Mouse (Mus musculus): ENCODE data around the gene Sdhaf2. TPM values are rescaled to one million over a fixed set of nuclear protein-coding genes. Genes with fewer than 3 reads are reported as not detected.

Sdhaf2 gene
- total RNA-seq (2012; rRNA removed) (61.2 and 68.5 TPM in 2 replicates), polyA plus RNA-seq (2012; ENCODE audit: insufficient read depth in 1 of 2, insufficient read length in 2 of 2, low read depth in 1 of 2, low replicate concordance in 2 of 2, missing spikeins in 1 of 2) (10 to 100 TPM in 1 of 2 experiments, not detected in 1; 74.6 TPM)

DNA sequence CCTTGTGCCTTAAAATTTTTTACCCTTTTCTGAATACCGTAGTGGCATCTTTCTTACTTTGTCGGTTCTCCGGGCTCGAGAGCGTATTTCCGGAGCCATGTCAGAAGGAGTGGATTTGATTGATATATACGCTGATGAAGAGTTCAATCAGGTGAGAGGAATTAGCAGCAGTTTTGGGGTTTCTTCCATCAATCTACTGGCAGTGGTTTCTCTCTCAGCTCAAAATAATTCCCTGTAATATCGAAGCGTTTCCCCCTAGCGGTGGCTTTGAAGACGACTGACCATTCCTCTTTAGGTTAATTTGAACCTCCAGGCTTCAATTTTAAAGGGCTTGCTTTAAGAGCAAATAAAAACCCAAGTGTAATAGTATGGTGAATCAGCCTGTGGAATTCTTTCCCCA lies at the start of gene Sdhaf2:
Gene Sdhaf2 (minus strand): TSS at position 233 of the 400 bp plus-strand sequence.
- Histone ChIP-seq H3K27me3 (ENCODE audit: control insufficient read depth in 1 of 2, insufficient read depth in 2 of 2, low read length in 2 of 2) (no peaks in the 10 kb centered on the region), H3K27ac (ENCODE audit: control insufficient read depth, low read depth, low read length) (peak within 1 kb of the TSS; percentile 94), H3K9ac (ENCODE audit: control insufficient read depth, low read depth, low read length, poor library complexity, severe bottlenecking) (peak within 1 kb of the TSS; percentile 99), H3K4me3 (ENCODE audit: control insufficient read depth in 1 of 2, insufficient read depth in 1 of 2, low read depth in 2 of 2, low read length in 2 of 2) (peak within 1 kb of the TSS; percentile 92 to 96), H3K36me3 (ENCODE audit: control insufficient read depth in 1 of 2, insufficient read depth in 2 of 2, low read length in 2 of 2) (peaks cover 24 to 41% of the 10 kb centered on the region in 2 experiments), H3K9me3 (replicated peaks; ENCODE audit: insufficient read depth, low read length) (no peaks in the 10 kb centered on the region), H3K79me2 (ENCODE audit: control insufficient read depth, insufficient read depth, low read length, poor library complexity) (peaks cover 56% of the 10 kb centered on the region), H3K4me1 (ENCODE audit: control insufficient read depth in 1 of 2, insufficient read depth in 2 of 2, low read length in 2 of 2) (peaks cover 17 to 23% of the 10 kb centered on the region in 2 experiments)
- peak; percentile 74 for DNase-seq (ENCODE audit: low read depth, low spot score)
- TF ChIP-seq CTCF (IDR thresholded peaks at IDR 0.05 in 2 of 3, conservative IDR thresholded peaks at IDR 0.05 in 1 of 3; ENCODE audit: control insufficient read depth in 1 of 3, insufficient read depth in 1 of 3, low read depth in 2 of 3, low read length in 3 of 3, poor library complexity in 1 of 3, severe bottlenecking in 1 of 3) (peak in 2 of 3 experiments; percentile 45 to 47; a peak in 4 of 6 replicates), JUND (IDR thresholded peaks at IDR 0.05; ENCODE audit: low read depth, low read length) (0 out of 2 replicates have a peak, but pooled peaks have one; percentile 23), POLR2A (IDR thresholded peaks at IDR 0.05; ENCODE audit: control insufficient read depth in 1 of 2, insufficient read depth in 1 of 2, low read depth in 1 of 2, low read length in 2 of 2, poor library complexity in 1 of 2) (no peak), ZKSCAN1 (IDR thresholded peaks at IDR 0.05; ENCODE audit: low read depth, low read length) (no peak), SIN3A (IDR thresholded peaks at IDR 0.05; ENCODE audit: low read length) (peak; percentile 11; the same call in 1 of the 2 replicates), USF2 (IDR thresholded peaks at IDR 0.05; ENCODE audit: borderline replicate concordance in 1 of 2, insufficient read depth in 1 of 2, low read depth in 1 of 2, low read length in 2 of 2) (no peak), ZNF384 (IDR thresholded peaks at IDR 0.05; ENCODE audit: low read depth, low read length) (no peak), EP300 (IDR thresholded peaks at IDR 0.05; ENCODE audit: low read depth in 1 of 2, low read length in 2 of 2) (no peak), TBP (IDR thresholded peaks at IDR 0.05; ENCODE audit: low read depth, low read length) (no peak), MYB (IDR thresholded peaks at IDR 0.05; ENCODE audit: low read depth, low read length) (no peak), ZC3H11A (IDR thresholded peaks at IDR 0.05; ENCODE audit: low read depth, low read length) (no peak)

GRCm38 (mm10) chr19:10569627-10570026 lies 43.7 kb upstream of the Sdhaf2 start:
- Histone ChIP-seq H3K79me2 (ENCODE audit: control insufficient read depth, insufficient read depth, low read length, poor library complexity) (no peaks in the 10 kb centered on the region), H3K4me3 (ENCODE audit: control insufficient read depth in 1 of 2, insufficient read depth in 1 of 2, low read depth in 2 of 2, low read length in 2 of 2) (no peak overlapping the region), H3K4me1 (ENCODE audit: control insufficient read depth in 1 of 2, insufficient read depth in 2 of 2, low read length in 2 of 2) (peaks cover 0 to 4% of the 10 kb centered on the region in 2 experiments; a peak in 2 of 4 replicates), H3K27me3 (ENCODE audit: control insufficient read depth in 1 of 2, insufficient read depth in 2 of 2, low read length in 2 of 2) (no peaks in the 10 kb centered on the region), H3K9me3 (replicated peaks; ENCODE audit: insufficient read depth, low read length) (no peaks in the 10 kb centered on the region), H3K27ac (ENCODE audit: control insufficient read depth, low read depth, low read length) (no peak overlapping the region), H3K9ac (ENCODE audit: control insufficient read depth, low read depth, low read length, poor library complexity, severe bottlenecking) (no peak overlapping the region), H3K36me3 (ENCODE audit: control insufficient read depth in 1 of 2, insufficient read depth in 2 of 2, low read length in 2 of 2) (peaks cover 0 to 3% of the 10 kb centered on the region in 2 experiments; a peak in 1 of 4 replicates)
- no peak for TF ChIP-seq CHD1 (IDR thresholded peaks at IDR 0.05; ENCODE audit: low read depth, low read length)
- TF ChIP-seq TBP (IDR thresholded peaks at IDR 0.05; ENCODE audit: low read depth, low read length) = no peak
- TF ChIP-seq MXI1 (IDR thresholded peaks at IDR 0.05; ENCODE audit: low read depth, low read length) = no peak
- no peak for TF ChIP-seq ZC3H11A (IDR thresholded peaks at IDR 0.05; ENCODE audit: low read depth, low read length)
- no peak for TF ChIP-seq POLR2AphosphoS5 (IDR thresholded peaks at IDR 0.05; ENCODE audit: borderline replicate concordance, low read depth, low read length)
- TF ChIP-seq MAX (IDR thresholded peaks at IDR 0.05; ENCODE audit: low read length) = no peak
- TF ChIP-seq MAFK (IDR thresholded peaks at IDR 0.05; ENCODE audit: borderline replicate concordance, low read depth, low read length) = no peak
- TF ChIP-seq HCFC1 (IDR thresholded peaks at IDR 0.05; ENCODE audit: low read depth, low read length) = no peak
- no peak for TF ChIP-seq JUND (IDR thresholded peaks at IDR 0.05; ENCODE audit: low read depth, low read length)
- TF ChIP-seq NELFE (IDR thresholded peaks at IDR 0.05; ENCODE audit: low read depth, low read length) = no peak
- TF ChIP-seq ZNF384 (IDR thresholded peaks at IDR 0.05; ENCODE audit: low read depth, low read length) = no peak
- TF ChIP-seq E2F4 (IDR thresholded peaks at IDR 0.05; ENCODE audit: borderline replicate concordance, low read depth, low read length) = no peak
- no peak for TF ChIP-seq GABPA (IDR thresholded peaks at IDR 0.05; ENCODE audit: low read depth, low read length)
- no peak for TF ChIP-seq ZKSCAN1 (IDR thresholded peaks at IDR 0.05; ENCODE audit: low read depth, low read length)
- TF ChIP-seq SIN3A (IDR thresholded peaks at IDR 0.05; ENCODE audit: low read length) = no peak
- no peak for TF ChIP-seq NRF1 (IDR thresholded peaks at IDR 0.05; ENCODE audit: insufficient read depth, low read depth, low read length, poor library complexity, severe bottlenecking)
- TF ChIP-seq UBTF (IDR thresholded peaks at IDR 0.05; ENCODE audit: borderline replicate concordance, insufficient read depth, low read depth, low read length) = no peak
- no peak for TF ChIP-seq KAT2A (conservative IDR thresholded peaks at IDR 0.05; ENCODE audit: low read depth, low read length)
- no peak for TF ChIP-seq MEF2A (IDR thresholded peaks at IDR 0.05; ENCODE audit: extremely low read depth, insufficient replicate concordance, low read depth, low read length, poor library complexity, severe bottlenecking)
- DNase-seq (ENCODE audit: low read depth, low spot score) = no peak

Measured in MEL (cell line).